Mouse (Mus musculus) testis, adult 2 months (tissue): ENCODE results near the gene Slc8a2.

Experiments
- CTCF ChIP-seq: fragments of 200-500 bp; IDR thresholded peaks from 2 replicates; pipeline ENCODE4 v1.5.1; 2012; ENCODE audit warnings: low read depth, mild to moderate bottlenecking, inconsistent platforms, low read length, moderate library complexity; ENCODE audit not compliant: control insufficient read depth, insufficient read depth, insufficient replicate concordance
- POLR2A ChIP-seq: fragments of 200-500 bp; IDR thresholded peaks from 2 replicates; pipeline ENCODE4 v1.6.1; 2012; ENCODE audit warnings: low read depth, mild to moderate bottlenecking, inconsistent platforms, low read length, moderate library complexity; ENCODE audit not compliant: control insufficient read depth

DNA sequence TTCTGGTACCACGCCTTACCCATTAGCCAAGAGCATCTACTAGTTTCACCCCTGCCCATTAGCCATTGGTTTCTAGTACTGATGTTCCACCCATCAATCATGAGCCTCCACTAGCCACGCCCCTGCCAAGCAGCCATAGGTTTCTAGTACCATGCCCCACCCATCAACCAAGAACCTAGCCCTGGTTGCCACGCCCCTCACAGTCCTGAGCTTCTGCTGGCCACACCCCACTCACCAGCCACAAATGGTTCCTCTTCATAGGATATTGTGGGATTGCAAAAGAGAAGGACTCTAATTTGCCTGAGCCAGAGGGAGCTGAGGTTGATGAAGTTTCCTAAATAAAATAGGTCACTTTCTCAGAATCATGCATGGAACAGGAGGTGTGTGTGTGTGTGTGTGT is 31.1 kb downstream of the Slc8a2 start:
- TF ChIP-seq CTCF (no peak), POLR2A (no peak)
